Mouse (Mus musculus): Measurements from ENCODE around the gene Lrrc4b. TPM values are rescaled to one million over a fixed set of nuclear protein-coding genes. Genes with fewer than 3 reads are reported as not detected.

Gene Lrrc4b
- polyA plus RNA-seq, 1 experiment from 2014 or later: 0.36 TPM

- DNase-seq (ENCODE audit: low spot score): no peak
- TF ChIP-seq EP300 (optimal IDR thresholded peaks at IDR 0.05): no peak
- no peak for TF ChIP-seq CTCF (IDR thresholded peaks at IDR 0.05; ENCODE audit: low read depth)
- Histone ChIP-seq H3K9ac (ENCODE audit: low read length) (no peak overlapping the region), H3K9me3 (ENCODE audit: control insufficient read depth, low read length) (no peaks in the 10 kb centered on the region), H3K4me2 (replicated peaks; ENCODE audit: low read depth) (no peak overlapping the region), H3K27me3 (ENCODE audit: control insufficient read depth, insufficient read depth, low read length) (no peaks in the 10 kb centered on the region), H3K36me3 (ENCODE audit: control insufficient read depth, insufficient read depth, low read length) (peaks cover 16% of the 10 kb centered on the region), H3K27ac (replicated peaks) (no peak overlapping the region), H3K4me1 (replicated peaks; ENCODE audit: control insufficient read depth, insufficient read depth) (no peaks in the 10 kb centered on the region), H3K4me3 (ENCODE audit: low read depth, low read length) (no peak overlapping the region)
- WGBS: 79% methylated on average over 7 of the region's 7 CpGs
- no peak for ATAC-seq (ENCODE audit: low FRiP score, low TSS enrichment)
Measured at GRCm38 (mm10) chr7:44487936-44488335, 59.1 kb downstream of the Lrrc4b start.

GRCm38 (mm10) chr7:44488545-44488944 lies 59.7 kb downstream of the Lrrc4b start:
- Histone ChIP-seq H3K36me3 (ENCODE audit: control insufficient read depth, insufficient read depth, low read length) (peaks cover 19% of the 10 kb centered on the region), H3K4me2 (replicated peaks; ENCODE audit: low read depth) (no peak overlapping the region), H3K27ac (replicated peaks) (no peak overlapping the region), H3K9me3 (ENCODE audit: control insufficient read depth, low read length) (no peaks in the 10 kb centered on the region), H3K9ac (ENCODE audit: low read length) (no peak overlapping the region), H3K27me3 (ENCODE audit: control insufficient read depth, insufficient read depth, low read length) (no peaks in the 10 kb centered on the region), H3K4me1 (replicated peaks; ENCODE audit: control insufficient read depth, insufficient read depth) (no peaks in the 10 kb centered on the region), H3K4me3 (ENCODE audit: low read depth, low read length) (no peak overlapping the region)
- DNase-seq (ENCODE audit: low spot score) (no peak), ATAC-seq (ENCODE audit: low FRiP score, low TSS enrichment) (no peak)
- WGBS: 93% methylated on average over 8 of the region's 8 CpGs
- TF ChIP-seq EP300 (optimal IDR thresholded peaks at IDR 0.05) (no peak), CTCF (IDR thresholded peaks at IDR 0.05; ENCODE audit: low read depth) (no peak)

- no peak for ATAC-seq (ENCODE audit: low FRiP score, low TSS enrichment)
- H3K9me3 ChIP-seq (ENCODE audit: control insufficient read depth, low read length): no peaks in the 10 kb centered on the region
- 87% methylated on average over 4 of the region's 4 CpGs for WGBS
- no peak overlapping the region for H3K4me3 ChIP-seq (ENCODE audit: low read depth, low read length)
- H3K27me3 ChIP-seq (ENCODE audit: control insufficient read depth, insufficient read depth, low read length): no peaks in the 10 kb centered on the region
- peaks cover 19% of the 10 kb centered on the region for H3K36me3 ChIP-seq (ENCODE audit: control insufficient read depth, insufficient read depth, low read length)
- DNase-seq (ENCODE audit: low spot score): no peak
- H3K27ac ChIP-seq (replicated peaks): no peak overlapping the region
- no peak for TF ChIP-seq EP300 (optimal IDR thresholded peaks at IDR 0.05)
- no peak for TF ChIP-seq CTCF (IDR thresholded peaks at IDR 0.05; ENCODE audit: low read depth)
- H3K4me2 ChIP-seq (replicated peaks; ENCODE audit: low read depth): no peak overlapping the region
- no peak overlapping the region for H3K9ac ChIP-seq (ENCODE audit: low read length)
- no peaks in the 10 kb centered on the region for H3K4me1 ChIP-seq (replicated peaks; ENCODE audit: control insufficient read depth, insufficient read depth)
Measured at GRCm38 (mm10) chr7:44490281-44490680, 61.5 kb downstream of the Lrrc4b start.

- Histone ChIP-seq H3K4me1 (replicated peaks; ENCODE audit: control insufficient read depth, insufficient read depth) (peaks cover 5% of the 10 kb centered on the region), H3K4me3 (ENCODE audit: low read depth, low read length) (no peak overlapping the region), H3K27ac (replicated peaks) (no peak overlapping the region), H3K36me3 (ENCODE audit: control insufficient read depth, insufficient read depth, low read length) (peaks cover 19% of the 10 kb centered on the region), H3K4me2 (replicated peaks; ENCODE audit: low read depth) (no peak overlapping the region), H3K9me3 (ENCODE audit: control insufficient read depth, low read length) (no peaks in the 10 kb centered on the region), H3K27me3 (ENCODE audit: control insufficient read depth, insufficient read depth, low read length) (no peaks in the 10 kb centered on the region), H3K9ac (ENCODE audit: low read length) (no peak overlapping the region)
- DNase-seq (ENCODE audit: low spot score): no peak
- no peak for ATAC-seq (ENCODE audit: low FRiP score, low TSS enrichment)
- 94% methylated on average over 5 of the region's 5 CpGs for WGBS
- TF ChIP-seq EP300 (optimal IDR thresholded peaks at IDR 0.05) (no peak), CTCF (IDR thresholded peaks at IDR 0.05; ENCODE audit: low read depth) (no peak)
Measured at GRCm38 (mm10) chr7:44491391-44491790, 62.6 kb downstream of the Lrrc4b start.

GRCm38 (mm10) chr7:44492166-44492826 lies 63.5 kb downstream of the Lrrc4b start:
- Histone ChIP-seq H3K4me3 (ENCODE audit: low read depth, low read length) (no peak overlapping the region), H3K4me1 (replicated peaks; ENCODE audit: control insufficient read depth, insufficient read depth) (peaks cover 5% of the 10 kb centered on the region), H3K27ac (replicated peaks) (no peak overlapping the region), H3K27me3 (ENCODE audit: control insufficient read depth, insufficient read depth, low read length) (no peaks in the 10 kb centered on the region), H3K9ac (ENCODE audit: low read length) (no peak overlapping the region), H3K4me2 (replicated peaks; ENCODE audit: low read depth) (no peak overlapping the region), H3K9me3 (ENCODE audit: control insufficient read depth, low read length) (no peaks in the 10 kb centered on the region), H3K36me3 (ENCODE audit: control insufficient read depth, insufficient read depth, low read length) (peaks cover 19% of the 10 kb centered on the region)
- WGBS: 94% methylated on average over 21 of the region's 21 CpGs
- TF ChIP-seq EP300 (optimal IDR thresholded peaks at IDR 0.05) (no peak), CTCF (IDR thresholded peaks at IDR 0.05; ENCODE audit: low read depth) (no peak)
- ATAC-seq (ENCODE audit: low FRiP score, low TSS enrichment): no peak
- no peak for DNase-seq (ENCODE audit: low spot score)

GRCm38 (mm10) chr7:44494681-44495080 lies 65.9 kb downstream of the Lrrc4b start:
- Histone ChIP-seq H3K36me3 (ENCODE audit: control insufficient read depth, insufficient read depth, low read length) (peaks cover 16% of the 10 kb centered on the region), H3K9ac (ENCODE audit: low read length) (no peak overlapping the region), H3K4me2 (replicated peaks; ENCODE audit: low read depth) (no peak overlapping the region), H3K27me3 (ENCODE audit: control insufficient read depth, insufficient read depth, low read length) (no peaks in the 10 kb centered on the region), H3K4me3 (ENCODE audit: low read depth, low read length) (no peak overlapping the region), H3K4me1 (replicated peaks; ENCODE audit: control insufficient read depth, insufficient read depth) (peaks cover 5% of the 10 kb centered on the region), H3K27ac (replicated peaks) (no peak overlapping the region), H3K9me3 (ENCODE audit: control insufficient read depth, low read length) (no peaks in the 10 kb centered on the region)
- DNase-seq (ENCODE audit: low spot score) (no peak), ATAC-seq (ENCODE audit: low FRiP score, low TSS enrichment) (no peak)
- WGBS: 87% methylated on average over 12 of the region's 12 CpGs
- no peak for TF ChIP-seq CTCF (IDR thresholded peaks at IDR 0.05; ENCODE audit: low read depth)
- TF ChIP-seq EP300 (optimal IDR thresholded peaks at IDR 0.05): no peak
